Mouse (Mus musculus): ENCODE measurements at regions not wholly inside any gene's neighbourhood (a gene's known extent, or its start where the extent isn't known, plus 50 kb on each side); places are given as distances from the start of the nearest gene placed in this dataset.

DNA sequence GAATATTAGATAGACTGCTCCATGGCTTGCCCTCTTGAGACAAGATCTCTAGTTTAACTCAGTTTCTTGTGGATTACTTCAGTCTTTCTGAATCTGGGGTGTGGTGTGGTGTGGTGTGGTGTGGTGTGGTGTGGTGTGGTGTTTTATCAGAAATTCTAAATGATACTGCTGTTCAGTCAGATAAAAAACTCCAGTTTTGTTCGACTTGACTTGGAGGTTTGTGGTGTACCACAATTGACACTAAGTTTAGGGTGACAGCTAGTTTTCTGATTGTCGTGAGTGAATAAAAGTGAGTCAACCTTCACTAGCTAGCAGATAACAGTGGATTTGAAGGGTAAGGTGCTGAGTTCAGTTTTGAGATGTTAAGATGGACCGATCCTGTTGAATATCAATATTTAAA is 89.5 kb upstream of the Cdkn2b start:
- peak; percentile 91 for DNase-seq (ENCODE audit: low read depth)

GRCm38 (mm10) chr4:89399277-89399676 is 88.4 kb upstream of the Cdkn2b start:
- no peak for DNase-seq (ENCODE audit: low read depth)

DNA sequence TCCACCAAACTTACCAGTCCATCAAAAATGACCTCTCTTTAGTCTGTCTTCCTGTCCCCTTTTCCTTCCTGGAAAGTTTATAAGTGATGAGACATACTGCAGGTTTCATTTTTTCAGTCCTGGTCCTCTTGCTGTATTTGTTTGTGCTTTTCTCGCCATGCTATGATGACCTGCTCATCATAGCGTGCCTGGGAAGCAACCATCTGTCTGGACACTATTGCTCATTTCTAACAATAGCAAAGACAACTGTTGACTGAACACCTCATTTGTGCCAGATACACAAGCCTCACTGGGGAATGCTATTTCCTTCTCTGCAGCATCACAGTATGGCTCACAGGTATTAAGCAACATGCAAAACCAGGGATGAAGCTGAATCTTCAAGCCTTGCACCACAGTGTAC is 85.2 kb upstream of the Cdkn2b start:
- no peak for DNase-seq (ENCODE audit: low read depth)

DNA sequence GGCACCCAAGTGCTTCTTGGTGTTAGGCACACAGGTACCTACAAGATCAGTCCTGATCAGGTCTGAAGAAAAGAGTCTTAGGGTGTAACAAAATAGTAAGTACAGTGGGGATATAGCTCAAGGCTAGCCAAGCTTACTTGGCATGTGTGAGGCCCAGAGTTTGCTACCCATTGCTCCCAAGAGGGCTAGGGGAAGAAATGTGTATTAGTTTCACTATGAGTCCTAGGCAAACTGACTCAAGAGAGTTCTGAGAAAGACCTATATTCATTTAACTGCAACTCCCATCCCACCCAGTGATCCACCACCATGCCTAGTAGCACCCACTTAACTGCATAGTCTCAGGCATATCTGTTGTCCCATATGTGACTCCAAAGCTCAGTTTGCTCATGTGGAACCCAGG is 84.5 kb upstream of the Cdkn2b start:
- DNase-seq (ENCODE audit: low read depth): no peak

- no peak for DNase-seq (ENCODE audit: low read depth)
These were observed 82.4 kb upstream of the Cdkn2b start for GRCm38 (mm10) chr4:89393251-89393711.

GRCm38 (mm10) chr4:89392791-89393190 is 82.0 kb upstream of the Cdkn2b start:
- DNase-seq (ENCODE audit: low read depth): no peak

DNA sequence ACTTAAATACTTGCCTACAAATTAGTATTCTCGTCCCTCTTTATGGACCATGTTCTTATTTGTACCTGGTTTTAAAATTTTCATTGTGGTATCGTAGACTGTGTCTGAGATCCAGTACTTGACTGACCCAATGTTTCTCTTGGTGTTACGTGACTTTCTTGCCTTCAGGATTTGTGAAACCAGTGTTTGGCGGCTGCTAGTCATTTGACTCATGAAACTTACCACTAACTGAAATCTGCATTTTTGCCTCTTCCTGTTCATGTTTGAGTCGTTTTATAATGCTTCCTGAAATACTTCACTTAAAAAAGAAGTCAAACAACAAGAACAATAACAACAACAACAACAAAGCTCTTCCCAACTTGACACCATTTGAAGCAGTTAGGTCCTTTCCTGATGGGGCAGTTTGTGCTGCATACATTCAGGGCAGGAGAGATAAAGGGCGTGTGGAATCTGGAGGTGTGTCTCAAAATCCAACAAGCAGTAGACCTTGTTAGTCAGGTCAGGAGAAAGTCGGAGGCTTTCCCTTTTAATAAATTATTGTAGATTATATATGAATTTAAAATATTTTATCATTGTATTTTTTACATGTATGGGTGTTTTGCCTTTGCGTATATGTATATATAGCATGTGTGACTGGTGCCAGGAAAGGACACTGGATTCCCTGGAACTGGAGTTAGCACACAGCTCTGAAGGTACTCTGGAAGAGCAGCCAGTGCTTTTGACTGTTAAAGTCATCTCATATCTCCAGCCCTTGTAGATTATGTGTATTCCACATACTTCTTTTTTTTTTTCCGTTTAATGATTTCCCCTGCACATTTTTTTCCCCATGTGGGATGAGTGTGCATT is 80.8 kb upstream of the Cdkn2b start:
- DNase-seq (ENCODE audit: low read depth): no peak

- no peak for DNase-seq (ENCODE audit: low read depth)
These were observed 72.7 kb upstream of the Cdkn2b start for GRCm38 (mm10) chr4:89383548-89383947.

DNA sequence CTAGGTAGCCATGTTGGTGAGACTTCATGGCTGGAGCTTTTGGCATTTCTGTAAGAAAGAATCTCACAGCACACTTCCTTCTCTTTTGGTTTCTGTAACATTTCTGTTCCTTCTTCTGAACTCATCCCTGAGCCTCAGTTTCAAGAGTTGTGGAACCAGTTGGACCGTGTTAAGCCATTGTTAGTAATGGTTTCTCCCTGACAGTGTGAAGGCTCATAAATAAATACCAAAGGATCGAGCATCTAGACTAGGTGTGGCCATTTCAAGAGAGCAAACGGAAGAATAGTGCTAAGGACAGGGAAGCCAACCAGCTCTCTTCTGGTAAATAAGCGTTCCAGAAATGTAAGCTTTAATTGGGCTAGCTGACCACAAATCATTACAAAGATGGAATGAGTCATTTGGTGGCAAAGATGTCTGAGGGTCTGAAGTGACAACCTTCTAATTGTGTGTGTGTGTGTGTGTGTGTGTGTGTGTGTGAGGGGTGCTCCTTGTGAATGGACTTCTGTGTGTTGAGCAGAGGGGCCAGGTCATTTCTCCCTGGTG is 71.7 kb upstream of the Cdkn2b start:
- DNase-seq (ENCODE audit: low read depth): no peak

- DNase-seq (ENCODE audit: low read depth): no peak
These were observed 70.9 kb upstream of the Cdkn2b start for GRCm38 (mm10) chr4:89381763-89382162.

- DNase-seq (ENCODE audit: low read depth): no peak
These were observed 70.2 kb upstream of the Cdkn2b start for GRCm38 (mm10) chr4:89381077-89381476.

DNA sequence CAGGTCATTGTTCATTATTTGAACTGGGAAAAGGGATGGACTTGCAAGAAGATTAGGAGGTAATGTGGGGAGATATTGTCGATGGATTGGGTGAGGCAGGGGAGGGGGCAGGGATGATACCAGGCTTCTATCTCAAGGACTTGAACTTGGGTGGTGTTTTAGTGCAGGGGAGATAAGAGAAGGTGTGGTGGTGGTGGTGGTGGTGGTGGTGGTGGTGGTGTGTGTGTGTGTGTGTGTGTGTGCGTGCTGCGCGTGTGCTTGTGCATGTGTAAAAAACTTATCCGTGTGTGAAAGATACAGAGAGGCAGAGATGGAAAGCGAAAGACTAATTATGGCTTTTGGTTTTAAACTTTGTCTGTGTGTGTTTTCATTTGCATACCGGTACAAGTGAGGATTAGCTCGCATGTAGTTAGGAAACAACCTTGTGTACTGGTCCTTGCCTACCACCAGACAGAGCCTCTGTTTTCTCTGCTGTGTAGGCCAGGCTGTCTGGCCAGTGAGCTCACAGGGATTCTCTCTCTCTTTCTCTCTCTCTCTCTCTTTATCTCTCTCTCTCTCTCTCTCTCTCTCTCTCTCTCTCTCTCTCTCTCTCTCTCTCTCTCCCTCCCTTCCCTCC is 69.6 kb upstream of the Cdkn2b start:
- DNase-seq (ENCODE audit: low read depth): no peak

GRCm38 (mm10) chr4:89379622-89380329 is 68.9 kb upstream of the Cdkn2b start:
- DNase-seq (ENCODE audit: low read depth): no peak

GRCm38 (mm10) chr4:89372631-89373030 is 61.8 kb upstream of the Cdkn2b start:
- DNase-seq (ENCODE audit: low read depth): no peak

GRCm38 (mm10) chr4:89368850-89369524 is 58.1 kb upstream of the Cdkn2b start:
- peak; percentile 97 for DNase-seq (ENCODE audit: low read depth)

DNA sequence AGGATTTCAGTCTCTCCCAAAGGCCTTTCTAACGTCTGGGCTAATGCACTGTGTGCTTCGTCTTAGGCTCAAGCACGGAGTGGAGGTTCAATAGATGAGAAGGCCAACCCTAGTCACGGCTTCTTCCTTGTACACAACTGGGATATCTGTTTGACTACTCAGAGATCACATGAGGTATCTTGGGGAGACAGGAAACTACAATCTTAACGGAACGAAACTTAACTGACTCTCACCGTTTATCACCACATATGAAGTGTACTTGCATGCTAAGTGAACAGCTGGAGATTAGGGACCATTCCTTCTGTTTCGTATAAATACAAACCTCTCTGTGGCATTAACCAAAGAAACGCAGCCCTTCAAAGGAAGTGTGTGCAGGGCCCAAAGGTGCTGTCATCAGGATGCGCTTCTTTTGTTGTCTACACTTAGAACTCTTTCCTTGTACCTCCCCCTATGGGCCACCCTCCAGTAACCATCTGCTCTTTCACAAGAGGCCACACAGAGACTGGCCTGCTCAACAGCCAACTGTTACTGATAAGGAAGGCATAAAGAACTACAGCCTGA is 55.8 kb upstream of the Cdkn2b start:
- peak; percentile 71 for DNase-seq (ENCODE audit: low read depth)

- no peak for DNase-seq (ENCODE audit: low read depth)
These were observed 55.0 kb upstream of the Cdkn2b start for GRCm38 (mm10) chr4:89365875-89366274.

- no peak for DNase-seq (ENCODE audit: low read depth)
These were observed 52.4 kb upstream of the Cdkn2b start for GRCm38 (mm10) chr4:89363150-89363683.

DNA sequence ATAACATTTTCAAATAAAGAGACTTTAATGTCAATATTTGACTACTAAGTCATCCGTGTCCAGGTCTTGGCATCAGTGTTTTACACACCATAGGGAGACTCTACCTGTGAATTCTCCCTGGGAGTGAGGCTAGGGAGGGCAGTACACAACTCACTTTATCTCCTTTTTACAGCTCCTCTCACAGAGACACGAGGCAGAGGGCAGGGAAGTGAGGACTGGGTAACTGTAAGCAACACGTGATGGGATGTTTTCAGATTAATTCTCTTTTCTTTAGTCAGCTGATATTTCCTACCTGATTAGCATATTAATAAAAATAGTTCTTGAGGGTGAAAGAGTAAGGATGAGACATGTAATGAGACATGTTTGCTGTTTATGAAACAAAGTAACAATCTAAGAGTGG is 51.8 kb upstream of the Cdkn2b start:
- DNase-seq (ENCODE audit: low read depth): no peak

DNA sequence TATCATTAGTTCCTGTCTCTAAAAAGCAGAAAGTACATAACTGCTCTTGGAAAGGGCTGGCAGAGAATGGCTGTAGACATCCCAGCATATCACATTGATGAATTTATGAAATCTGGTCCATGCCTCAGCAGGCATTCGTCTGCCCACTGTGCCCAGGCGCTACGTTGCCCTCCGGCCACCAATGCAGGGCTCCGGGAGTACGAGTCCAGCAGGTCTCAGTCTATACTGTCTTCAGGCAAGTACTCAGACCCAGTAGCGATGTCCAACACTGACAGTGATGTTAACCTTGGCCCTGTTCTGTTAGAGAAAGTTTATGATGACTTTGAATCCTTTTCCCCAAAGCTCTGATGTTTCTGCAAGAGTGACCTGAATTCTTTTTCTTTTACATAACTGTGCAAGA is 50.5 kb upstream of the Cdkn2b start:
- no peak for DNase-seq (ENCODE audit: low read depth)
